Mouse (Mus musculus) hindbrain, embryonic 15.5 days (tissue): Measurements from ENCODE around the gene Irf3. TPM values are rescaled to one million over a fixed set of nuclear protein-coding genes. Genes with fewer than 3 reads are reported as not detected.
A peak's percentile ranks its signal among the peaks of the same experiment; 100 is the strongest.

Experiments
- ATAC-seq: fragments of 200-750 bp; cut with Nextera tagmentation; 2 replicates; pipeline ENCODE4 v1.8.0; 2017; ENCODE audit warnings: low read depth, moderate number of reproducible peaks, moderate TSS enrichment; ENCODE audit not compliant: low FRiP score
- H3K27ac ChIP-seq: fragments of 300-500 bp; sonication (generic); replicated peaks from 2 replicates; pipeline ENCODE4 v1.5.1; 2015; ENCODE audit warnings: mild to moderate bottlenecking, inconsistent platforms
- H3K27me3 ChIP-seq: fragments of 300-500 bp; sonication (generic); 2 replicates; pipeline ENCODE4 v1.6.1; 2015; ENCODE audit warnings: control low read depth, inconsistent platforms
- H3K36me3 ChIP-seq: fragments of 300-500 bp; sonication (generic); 2 replicates; pipeline ENCODE4 v1.6.1; 2015; ENCODE audit warnings: control low read depth, inconsistent platforms
- H3K4me1 ChIP-seq: fragments of 300-500 bp; sonication (generic); replicated peaks from 2 replicates; pipeline ENCODE4 v1.6.1; 2015; ENCODE audit warnings: control low read depth, inconsistent platforms
- H3K4me2 ChIP-seq: fragments of 300-500 bp; sonication (generic); 2 replicates; pipeline ENCODE4 v1.6.1; 2015; ENCODE audit warnings: moderate library complexity, mild to moderate bottlenecking, inconsistent platforms
- H3K4me3 ChIP-seq: fragments of 300-500 bp; sonication (generic); 2 replicates; pipeline ENCODE4 v1.5.1; 2015; ENCODE audit warnings: mild to moderate bottlenecking, inconsistent platforms
- H3K9ac ChIP-seq: fragments of 300-500 bp; sonication (generic); 2 replicates; pipeline ENCODE4 v1.6.1; 2015; ENCODE audit warnings: inconsistent platforms
- H3K9me3 ChIP-seq: fragments of 300-500 bp; sonication (generic); 2 replicates; pipeline ENCODE4 v1.6.1; 2016; ENCODE audit warnings: control low read depth, inconsistent platforms
- WGBS: fragments of 180-500 bp; shearing (Covaris S2); methylation state at CpG from one replicate; pipeline ENCODE4 v1.1.7; 2015; 5-methylcytosine and 5-hydroxymethylcytosine counted together
- polyA plus RNA-seq: library from polyadenylated mRNA; unstranded; fragments of >200 nt; fragmentation: Nextera tagmentation; extraction: Ambion mirVana; gene quantifications from 2 replicates; pipeline ENCODE4 v1.2.1, GENCODE M21; 2015

The Irf3 gene
- polyA plus RNA-seq, 1 experiment from 2014 or later = 57.4 TPM

- Histone ChIP-seq H3K27me3 (no peaks in the 10 kb centered on the region), H3K27ac (no peak overlapping the region), H3K4me1 (peaks cover 17% of the 10 kb centered on the region), H3K9ac (no peak overlapping the region), H3K4me3 (no peak overlapping the region), H3K4me2 (no peak overlapping the region), H3K9me3 (no peaks in the 10 kb centered on the region), H3K36me3 (peaks cover 63% of the 10 kb centered on the region)
- WGBS = 94% methylated on average over 3 of the region's 3 CpGs
- no peak for ATAC-seq
These were observed 19.1 kb upstream of the Irf3 start for GRCm38 (mm10) chr7:44978300-44978699.

- Histone ChIP-seq H3K36me3 (peaks cover 57% of the 10 kb centered on the region), H3K4me2 (no peak overlapping the region), H3K4me3 (no peak overlapping the region), H3K27ac (no peak overlapping the region), H3K9me3 (no peaks in the 10 kb centered on the region), H3K27me3 (no peaks in the 10 kb centered on the region), H3K9ac (no peak overlapping the region), H3K4me1 (peaks cover 24% of the 10 kb centered on the region)
- no peak for ATAC-seq
- 95% methylated on average over 8 of the region's 8 CpGs for WGBS
These were observed 15.9 kb upstream of the Irf3 start for GRCm38 (mm10) chr7:44981539-44981938.

DNA sequence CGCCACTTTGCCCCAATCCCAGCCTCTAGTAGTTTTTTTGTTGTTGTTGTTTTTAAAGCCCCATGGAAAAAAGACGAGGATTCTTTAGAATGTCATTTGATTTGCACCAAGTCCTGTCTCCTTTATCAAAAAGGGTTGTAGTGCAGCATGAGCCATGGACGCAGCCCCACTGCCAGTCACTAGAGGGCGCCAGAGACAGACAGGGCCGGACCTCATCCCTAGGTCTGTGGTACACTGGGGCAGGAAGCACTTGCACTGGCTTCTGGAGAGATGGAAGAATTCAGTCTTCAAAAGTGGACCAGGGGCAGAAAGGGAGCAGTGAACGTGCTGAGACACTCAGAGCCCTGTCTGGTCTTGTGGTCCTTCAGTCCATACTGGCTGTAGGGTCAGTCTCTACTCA lies 14.4 kb upstream of the Irf3 start:
- Histone ChIP-seq H3K9me3 (no peaks in the 10 kb centered on the region), H3K4me3 (no peak overlapping the region), H3K4me1 (peaks cover 29% of the 10 kb centered on the region), H3K4me2 (no peak overlapping the region), H3K9ac (no peak overlapping the region), H3K36me3 (peaks cover 42% of the 10 kb centered on the region), H3K27ac (0 out of 2 replicates have a peak overlapping the region, but pooled peaks have one; percentile 21), H3K27me3 (no peaks in the 10 kb centered on the region)
- no peak for ATAC-seq
- WGBS = 35% methylated on average over 6 of the region's 6 CpGs

- 76% methylated on average over 7 of the region's 7 CpGs for WGBS
- H3K4me2 ChIP-seq = peak overlapping the region; percentile 74
- peak overlapping the region; percentile 89 for H3K4me3 ChIP-seq
- H3K27me3 ChIP-seq = no peaks in the 10 kb centered on the region
- no peaks in the 10 kb centered on the region for H3K9me3 ChIP-seq
- ATAC-seq = no peak
- peaks cover 31% of the 10 kb centered on the region for H3K36me3 ChIP-seq
- H3K4me1 ChIP-seq = peaks cover 39% of the 10 kb centered on the region
- H3K9ac ChIP-seq = no peak overlapping the region
- 0 out of 2 replicates have a peak overlapping the region, but pooled peaks have one; percentile 21 for H3K27ac ChIP-seq
These were observed 13.3 kb upstream of the Irf3 start for GRCm38 (mm10) chr7:44983944-44984832.

DNA sequence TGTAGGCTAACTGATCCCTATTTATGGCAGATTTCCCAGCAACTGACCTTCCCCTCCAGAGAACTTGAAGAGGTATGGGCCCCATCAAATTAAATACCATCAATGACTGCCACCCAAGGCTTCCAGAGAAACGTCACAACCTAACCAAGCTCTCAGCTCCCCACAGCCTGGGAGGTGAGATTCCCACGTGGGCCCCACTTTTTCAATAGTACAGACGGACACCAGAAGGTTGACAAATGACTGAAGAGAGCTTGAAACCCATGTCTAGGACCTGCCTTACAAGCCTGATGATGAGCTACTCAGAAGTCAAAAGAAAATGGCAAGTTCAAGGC lies 12.6 kb upstream of the Irf3 start:
- Histone ChIP-seq H3K27me3 (no peaks in the 10 kb centered on the region), H3K4me1 (peaks cover 40% of the 10 kb centered on the region), H3K4me3 (peak overlapping the region; percentile 89), H3K36me3 (peaks cover 25% of the 10 kb centered on the region), H3K27ac (peak overlapping the region; percentile 96; the same call in 1 of the 2 replicates), H3K4me2 (peak overlapping the region; percentile 74), H3K9ac (no peak overlapping the region), H3K9me3 (no peaks in the 10 kb centered on the region)
- no peak for ATAC-seq
- WGBS = 46% methylated on average over 3 of the region's 3 CpGs

- WGBS = under 1% methylated on average over 41 of the region's 45 CpGs
- peak; percentile 1; the same call in 1 of the 2 replicates for ATAC-seq
These were observed 11.8 kb upstream of the Irf3 start for GRCm38 (mm10) chr7:44985595-44986191.

GRCm38 (mm10) chr7:44986192-44986878 lies 11.1 kb upstream of the Irf3 start, which contains the start of gene Prmt1:
Prmt1 (minus strand) TSS chr7:44986568.
- Histone ChIP-seq H3K4me3 (peak within 1 kb of the TSS; percentile 89), H3K9me3 (no peaks in the 10 kb centered on the region), H3K4me2 (peak within 1 kb of the TSS; percentile 74), H3K9ac (peak within 1 kb of the TSS; percentile 97), H3K4me1 (peaks cover 40% of the 10 kb centered on the region), H3K36me3 (peaks cover 10% of the 10 kb centered on the region), H3K27ac (peak within 1 kb of the TSS; percentile 96), H3K27me3 (no peaks in the 10 kb centered on the region)
- WGBS = under 1% methylated on average over 42 of the region's 42 CpGs
- peak; percentile 98 for ATAC-seq

More at GRCm38 (mm10) chr7:44985595-44986191, 11.8 kb upstream of the Irf3 start:
- Histone ChIP-seq H3K9me3 (no peaks in the 10 kb centered on the region), H3K4me1 (peaks cover 40% of the 10 kb centered on the region), H3K36me3 (peaks cover 16% of the 10 kb centered on the region), H3K9ac (peak overlapping the region; percentile 97), H3K4me3 (peak overlapping the region; percentile 89), H3K27me3 (no peaks in the 10 kb centered on the region), H3K27ac (peak overlapping the region; percentile 96), H3K4me2 (peak overlapping the region; percentile 74)

DNA sequence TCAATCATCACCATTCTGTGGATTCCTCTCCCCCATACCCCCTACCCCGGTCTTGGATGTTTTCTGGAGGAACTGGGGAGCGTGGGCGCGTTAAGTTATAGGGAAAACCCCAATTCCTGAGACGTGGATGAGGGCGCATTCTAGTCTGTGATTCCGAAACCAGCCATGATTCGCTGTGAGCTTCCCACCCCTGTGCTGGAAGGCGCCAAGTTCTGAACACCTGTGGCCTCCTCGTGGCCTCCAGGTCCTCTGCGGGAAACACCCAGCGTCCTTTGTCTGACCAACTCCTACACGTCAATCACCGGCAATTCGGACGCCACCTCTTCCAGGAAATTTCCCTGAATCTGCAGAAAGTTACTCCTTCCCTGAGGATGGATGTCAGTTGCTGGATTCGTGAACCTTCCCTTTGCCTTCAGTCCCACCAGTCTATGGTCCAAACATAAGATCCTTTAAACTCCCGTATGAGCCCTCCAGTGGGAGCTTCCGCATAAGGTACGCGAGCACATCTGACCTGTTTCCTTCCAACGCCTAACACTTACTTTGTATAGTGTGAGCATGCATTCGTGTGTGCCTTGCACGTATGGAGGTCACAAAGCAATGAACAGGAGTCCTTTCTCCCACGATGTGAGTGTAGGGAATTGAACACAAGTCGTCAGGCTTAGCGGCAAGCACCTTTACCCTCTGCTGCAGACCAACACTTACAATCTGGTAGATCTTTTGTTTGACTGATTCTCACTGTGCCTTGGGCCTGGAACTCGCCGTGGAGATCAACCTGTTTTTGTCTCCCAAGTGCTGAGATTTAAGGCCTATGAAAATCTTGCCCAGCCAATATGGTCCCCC lies 10.3 kb upstream of the Irf3 start:
- H3K9ac ChIP-seq = peak overlapping the region; percentile 70
- H3K36me3 ChIP-seq = peaks cover 2% of the 10 kb centered on the region
- H3K4me3 ChIP-seq = peak overlapping the region; percentile 57
- under 1% methylated on average over 29 of the region's 29 CpGs for WGBS
- peaks cover 40% of the 10 kb centered on the region for H3K4me1 ChIP-seq
- ATAC-seq = peak; percentile 15
- no peaks in the 10 kb centered on the region for H3K27me3 ChIP-seq
- H3K27ac ChIP-seq = peak overlapping the region; percentile 91
- no peaks in the 10 kb centered on the region for H3K9me3 ChIP-seq
- peak overlapping the region; percentile 69 for H3K4me2 ChIP-seq

DNA sequence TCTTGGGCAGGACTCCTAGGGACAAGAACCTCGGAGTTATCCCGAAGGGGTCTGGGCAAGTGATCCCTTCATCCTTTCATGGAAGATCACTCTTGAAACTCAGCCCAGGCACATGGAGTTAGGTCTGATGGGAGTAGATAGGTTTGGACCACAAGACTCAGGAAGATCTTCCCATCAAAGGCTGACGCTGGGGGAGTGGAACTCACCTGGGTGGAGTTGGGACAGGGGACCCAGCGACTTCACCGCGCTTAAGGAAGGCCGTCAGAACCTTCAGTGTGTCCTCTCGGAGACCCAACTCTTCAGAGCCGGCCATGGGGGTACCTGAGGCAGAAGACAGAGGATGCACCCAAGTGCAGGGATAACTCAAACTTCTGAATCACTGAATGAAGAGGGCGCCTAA lies 776 bp upstream of the Irf3 start:
- peak overlapping the region; percentile 41 for H3K27ac ChIP-seq
- 17% methylated on average over 10 of the region's 10 CpGs for WGBS

DNA sequence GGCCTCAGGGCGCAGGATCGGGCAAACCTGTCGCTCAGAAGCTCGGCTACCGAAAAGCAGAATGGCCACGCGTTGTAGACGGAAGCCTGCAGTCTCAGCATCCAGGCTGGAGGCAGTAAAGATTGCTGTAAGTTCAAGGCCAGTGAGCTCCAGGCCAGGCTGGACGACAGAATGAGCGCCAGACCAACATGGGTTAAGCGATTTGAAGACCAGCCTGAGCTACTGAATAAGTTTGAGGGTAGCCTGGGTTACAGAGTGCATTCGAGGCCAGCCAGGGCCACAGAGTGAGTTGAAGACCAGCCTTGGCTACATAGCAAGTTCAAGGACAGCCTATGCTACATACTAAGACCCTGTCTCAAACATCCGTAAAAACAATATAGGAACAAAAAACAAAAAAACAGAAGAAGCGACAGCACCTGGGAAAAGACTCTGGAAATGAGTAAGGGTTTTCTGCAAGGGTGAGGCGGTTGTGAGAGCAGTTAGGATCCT lies 536 bp downstream of the Irf3 start:
- ATAC-seq = no peak
- peak overlapping the region; percentile 53 for H3K9ac ChIP-seq
- 3% methylated on average over 15 of the region's 15 CpGs for WGBS
- no peaks in the 10 kb centered on the region for H3K27me3 ChIP-seq
- no peaks in the 10 kb centered on the region for H3K9me3 ChIP-seq
- H3K4me1 ChIP-seq = peaks cover 24% of the 10 kb centered on the region
- H3K4me2 ChIP-seq = peak overlapping the region; percentile 65
- peaks cover 28% of the 10 kb centered on the region for H3K36me3 ChIP-seq
- H3K4me3 ChIP-seq = peak overlapping the region; percentile 45
- peak overlapping the region; percentile 51 for H3K27ac ChIP-seq

More for the DNA sequence above, 776 bp upstream of the Irf3 start:
- peaks cover 15% of the 10 kb centered on the region for H3K36me3 ChIP-seq
- H3K9me3 ChIP-seq = no peaks in the 10 kb centered on the region
- H3K27me3 ChIP-seq = no peaks in the 10 kb centered on the region
- peak overlapping the region; percentile 65 for H3K4me2 ChIP-seq
- ATAC-seq = no peak
- peak overlapping the region; percentile 33; the same call in 1 of the 2 replicates for H3K9ac ChIP-seq
- H3K4me1 ChIP-seq = peaks cover 24% of the 10 kb centered on the region
- H3K4me3 ChIP-seq = peak overlapping the region; percentile 45

- WGBS = 3% methylated on average over 18 of the region's 18 CpGs
- H3K27ac ChIP-seq = peak within 1 kb of the TSS; percentile 51
- no peaks in the 10 kb centered on the region for H3K9me3 ChIP-seq
- no peaks in the 10 kb centered on the region for H3K27me3 ChIP-seq
- peaks cover 33% of the 10 kb centered on the region for H3K36me3 ChIP-seq
- peaks cover 24% of the 10 kb centered on the region for H3K4me1 ChIP-seq
- no peak for ATAC-seq
- H3K9ac ChIP-seq = peak within 1 kb of the TSS; percentile 53
- peak within 1 kb of the TSS; percentile 45 for H3K4me3 ChIP-seq
- H3K4me2 ChIP-seq = peak within 1 kb of the TSS; percentile 65
These were observed 1.1 kb downstream of the Irf3 start, which contains the start of gene Bcl2l12 for GRCm38 (mm10) chr7:44998501-44998955. Bcl2l12 (minus strand) TSS chr7:44998712.
